Mouse (Mus musculus) spleen, postnatal 10 days (tissue): ENCODE measurements around the gene Prl8a8.

Source experiments
- DNase-seq, 2 experiments: peaks; one replicate each; pipeline ENCODE4 v3.0.0; 2021 to 2022; ENCODE audit warnings: low spot score in 2 of 2

The Prl8a8 gene

GRCm38 (mm10) chr13:27513117-27513516 is at the start of gene Prl8a8:
Gene Prl8a8, minus strand, starts transcription at chr13:27513217.
- no peak for DNase-seq

GRCm38 (mm10) chr13:27553336-27553735 is 40.3 kb upstream of the Prl8a8 start:
- no peak for DNase-seq

- DNase-seq: no peak
Measured at GRCm38 (mm10) chr13:27523156-27523555, 10.1 kb upstream of the Prl8a8 start.

- no peak for DNase-seq
Measured at GRCm38 (mm10) chr13:27507645-27508044, 5.4 kb downstream of the Prl8a8 start.
